Mouse (Mus musculus) embryo, embryonic 9.5 days (tissue): ENCODE results near the gene Whamm.
A peak's percentile ranks its signal among the peaks of the same experiment; 100 is the strongest.

ENCODE experiments used
- DNase-seq: peaks from one replicate; pipeline ENCODE4 v3.0.0-alpha.2; 2017; ENCODE audit errors: extremely low spot score

Gene Whamm

GRCm38 (mm10) chr7:81571108-81571940, at the start of gene Whamm:
Gene Whamm (plus strand): TSS chr7:81571266.
- DNase-seq, result peak; percentile 87

DNA sequence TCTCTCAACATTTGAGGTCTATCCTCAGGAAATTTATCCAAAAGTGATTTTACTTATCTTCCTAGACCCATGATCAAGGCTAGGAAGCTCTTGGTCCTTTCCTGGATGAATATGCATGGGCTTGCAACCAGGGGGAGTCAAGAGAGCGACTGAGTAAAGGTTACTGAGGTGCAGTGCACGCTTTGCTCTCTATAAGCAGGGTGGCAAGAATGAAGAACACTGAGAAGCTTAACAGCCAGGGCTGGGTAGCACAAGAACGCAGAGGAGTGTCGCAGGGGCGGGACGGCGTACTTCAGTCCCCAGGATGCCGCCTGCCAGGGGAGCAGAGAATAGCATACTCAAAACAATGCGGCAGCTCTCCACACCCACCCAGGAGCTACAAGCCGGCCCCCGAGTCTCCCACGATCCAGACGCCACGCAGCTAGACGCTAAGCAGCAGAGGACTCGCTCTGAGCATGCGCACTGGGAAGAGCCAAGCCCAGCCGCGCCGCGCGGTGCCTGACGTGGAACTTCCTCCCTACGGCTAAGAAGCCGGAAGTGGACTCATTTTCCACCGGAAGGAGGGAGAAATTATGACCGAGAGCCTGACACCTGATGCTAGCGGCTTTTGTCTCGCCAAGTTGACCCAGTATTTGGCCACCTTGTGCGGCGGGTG, 47.9 kb upstream of the Whamm start:
- DNase-seq, result peak; percentile 94

GRCm38 (mm10) chr7:81523663-81524017, 47.4 kb upstream of the Whamm start:
- DNase-seq, result no peak

DNA sequence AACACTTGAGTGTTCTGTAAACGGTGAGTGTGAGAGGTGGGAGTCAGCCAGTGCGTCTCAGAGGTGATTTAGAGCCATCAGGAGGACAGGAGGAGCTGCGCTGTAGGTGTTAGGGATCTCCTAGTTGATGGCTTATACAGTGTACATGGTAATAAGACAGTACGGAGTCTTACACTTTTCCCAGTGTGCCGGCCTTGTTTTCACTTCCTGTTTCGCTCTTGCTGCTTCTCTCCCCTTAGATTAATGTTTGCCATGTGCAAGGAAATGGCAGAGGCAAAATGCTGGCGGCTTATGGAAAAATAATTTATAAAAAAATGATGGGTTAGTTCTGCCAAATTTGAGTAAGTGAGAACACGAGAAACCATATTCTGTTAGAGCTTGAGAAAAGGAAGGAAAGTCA, 42.1 kb upstream of the Whamm start:
- DNase-seq, result no peak

- DNase-seq, result no peak
Measured at GRCm38 (mm10) chr7:81531462-81531861, 39.6 kb upstream of the Whamm start.

GRCm38 (mm10) chr7:81536478-81536877, 34.6 kb upstream of the Whamm start:
- DNase-seq, result no peak

DNA sequence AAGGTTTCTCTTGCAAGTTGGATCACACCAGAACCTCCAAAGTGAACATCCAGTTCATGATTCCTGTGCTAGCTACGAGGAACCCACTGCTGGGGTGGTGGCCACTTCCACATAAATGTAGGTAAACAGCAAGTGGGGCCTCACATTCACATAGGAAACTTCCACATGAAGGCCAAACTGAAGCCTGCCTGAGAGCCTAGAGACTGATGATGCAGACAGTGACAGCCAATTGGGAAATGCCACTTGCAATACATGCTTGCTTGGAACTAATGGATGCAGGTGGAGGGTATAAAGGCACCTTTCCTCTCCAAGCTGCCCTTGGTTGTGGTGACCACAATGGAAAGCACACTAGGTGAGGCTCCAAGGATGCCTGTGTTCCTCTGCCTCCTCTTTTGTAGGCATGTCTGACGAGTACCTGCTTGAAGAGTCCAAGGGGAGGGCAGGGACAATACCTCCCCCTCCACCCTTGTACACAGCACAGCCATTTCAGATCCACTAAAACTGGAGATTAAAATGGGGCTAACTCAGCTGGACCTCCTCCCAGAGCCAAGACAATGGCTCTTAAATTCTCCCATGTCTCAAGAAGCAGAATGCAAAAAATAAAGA, 32.9 kb upstream of the Whamm start:
- no peak for DNase-seq

DNA sequence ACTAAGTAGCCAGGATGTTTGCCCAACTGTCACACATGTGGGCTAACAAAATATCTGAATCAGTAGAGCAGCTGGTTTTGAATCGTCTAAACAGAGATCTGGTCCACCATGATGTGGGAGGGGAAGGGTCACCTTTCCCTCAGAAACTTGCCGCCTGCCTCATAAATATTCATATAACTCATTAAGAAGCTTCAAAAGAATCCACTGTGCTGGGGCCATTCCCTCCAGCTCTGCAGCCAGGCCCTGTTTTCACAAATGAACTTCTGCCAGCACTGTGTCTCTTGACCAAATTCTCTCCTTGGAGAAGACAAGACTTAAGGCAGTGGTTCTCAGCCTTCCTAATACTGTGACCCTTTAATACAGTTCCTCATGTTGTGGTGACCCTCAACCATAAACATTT, 31.5 kb upstream of the Whamm start:
- no peak for DNase-seq

DNA sequence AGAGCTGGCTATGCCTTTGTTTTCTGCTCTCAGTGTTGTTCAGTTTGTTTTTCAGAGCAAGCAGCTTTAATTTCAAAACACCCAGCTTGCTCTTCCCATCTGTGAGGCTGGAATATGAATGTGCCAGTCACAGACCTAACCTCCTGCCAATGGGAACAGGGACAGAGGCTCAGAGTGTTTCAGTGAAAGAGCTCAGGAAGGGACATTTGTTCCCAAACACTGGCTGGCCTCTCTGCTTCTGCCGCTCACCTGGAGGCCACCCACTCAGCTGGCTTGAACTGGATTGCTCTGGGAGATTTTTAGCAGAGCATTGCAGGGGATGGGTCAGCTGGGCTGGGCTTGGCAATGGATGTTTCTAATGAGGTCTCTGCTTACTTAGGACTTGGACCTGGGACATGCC, 30.1 kb upstream of the Whamm start:
- DNase-seq, result no peak

DNA sequence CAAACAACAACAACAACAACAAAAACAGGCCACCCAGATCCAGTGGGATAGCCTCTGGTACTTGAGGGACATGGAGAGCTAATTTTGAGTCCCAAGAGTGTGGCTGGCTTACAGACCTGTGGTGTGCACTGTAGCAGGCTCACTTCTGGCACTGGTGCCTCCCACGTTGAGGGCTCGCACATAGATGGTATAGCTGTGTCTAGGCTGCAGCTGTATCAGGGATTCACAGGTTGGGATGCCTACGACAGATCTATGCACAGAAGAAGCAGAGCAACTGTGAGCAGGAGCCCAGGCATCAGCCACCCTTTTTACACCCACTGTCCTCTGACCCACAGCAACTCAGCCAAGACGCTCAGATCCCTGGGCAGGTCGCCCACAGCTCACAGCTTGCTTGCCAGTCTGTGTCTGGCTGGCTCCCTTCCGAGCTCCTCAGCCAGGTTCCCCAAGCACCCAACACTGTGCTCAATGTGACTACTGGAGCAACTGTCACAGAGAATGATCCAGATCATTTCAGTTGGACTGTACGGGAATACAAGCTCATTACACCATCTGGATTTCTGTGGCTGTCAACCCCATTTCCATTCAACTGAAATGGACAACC, 29.0 kb upstream of the Whamm start:
- DNase-seq, result no peak

DNA sequence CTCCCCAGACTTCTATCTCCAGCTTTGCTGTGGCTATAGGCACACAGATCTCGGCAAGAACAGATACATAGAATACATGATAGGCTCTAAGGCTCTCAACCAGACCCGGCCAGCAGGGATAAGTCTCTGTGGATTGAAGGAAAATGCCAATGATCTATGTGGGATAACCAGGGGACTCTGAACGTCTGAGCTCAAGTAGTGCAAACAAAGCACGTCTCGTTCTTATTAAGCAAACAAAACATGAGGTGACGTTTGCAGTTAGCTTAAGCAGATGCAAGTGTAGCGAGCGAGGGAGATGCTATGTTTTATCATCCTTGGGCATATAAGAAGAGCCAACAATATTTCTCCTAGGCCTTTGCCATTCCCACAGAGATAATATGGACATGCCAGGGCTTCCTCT, 28.1 kb upstream of the Whamm start:
- DNase-seq, result no peak

- DNase-seq, result no peak
Measured at GRCm38 (mm10) chr7:81548864-81549263, 22.2 kb upstream of the Whamm start.

DNA sequence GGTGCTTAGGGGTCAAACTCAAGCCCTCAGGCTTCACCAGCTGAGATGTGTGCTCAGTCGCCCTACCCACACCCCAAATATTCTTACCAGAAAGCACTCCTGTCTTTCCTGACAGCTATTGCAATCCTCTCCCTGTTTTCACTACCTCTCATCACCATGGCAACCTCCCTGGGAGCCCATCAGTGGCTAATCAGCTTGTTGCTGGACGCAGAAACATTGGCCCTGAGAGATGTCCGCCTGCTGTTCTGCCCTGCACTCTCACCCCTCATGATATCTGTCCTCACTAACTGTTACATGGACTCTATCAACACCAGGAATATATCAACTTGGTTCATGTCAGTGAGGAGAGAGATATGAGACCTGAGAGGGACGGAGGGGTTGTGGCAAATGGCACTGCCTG, 17.5 kb upstream of the Whamm start:
- no peak for DNase-seq

GRCm38 (mm10) chr7:81554369-81554768, 16.7 kb upstream of the Whamm start:
- DNase-seq, result peak; percentile 19

DNA sequence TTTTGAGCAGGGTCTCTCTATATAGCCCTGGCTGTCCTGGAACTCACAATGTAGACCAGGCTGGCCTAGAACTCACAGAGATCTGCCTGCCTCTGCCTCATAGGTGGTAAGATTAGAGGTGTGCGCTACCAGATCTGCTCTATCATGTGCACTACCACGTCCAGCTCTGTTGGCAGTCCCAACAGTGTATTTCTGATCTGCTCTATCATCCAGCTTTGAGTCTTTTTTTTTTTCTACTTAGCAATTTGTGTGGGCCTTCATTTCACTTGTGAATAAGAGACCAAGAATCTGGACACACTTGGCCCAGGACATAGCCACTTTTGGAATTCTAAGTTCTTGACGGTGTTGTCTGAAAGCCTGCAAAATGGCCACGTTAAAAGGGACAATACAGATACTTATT, 14.2 kb upstream of the Whamm start:
- DNase-seq, result no peak

- no peak for DNase-seq
Measured at GRCm38 (mm10) chr7:81557252-81557984, 13.6 kb upstream of the Whamm start.

GRCm38 (mm10) chr7:81557985-81558360, 13.1 kb upstream of the Whamm start:
- DNase-seq, result no peak

GRCm38 (mm10) chr7:81559231-81559980, 11.7 kb upstream of the Whamm start:
- no peak for DNase-seq

DNA sequence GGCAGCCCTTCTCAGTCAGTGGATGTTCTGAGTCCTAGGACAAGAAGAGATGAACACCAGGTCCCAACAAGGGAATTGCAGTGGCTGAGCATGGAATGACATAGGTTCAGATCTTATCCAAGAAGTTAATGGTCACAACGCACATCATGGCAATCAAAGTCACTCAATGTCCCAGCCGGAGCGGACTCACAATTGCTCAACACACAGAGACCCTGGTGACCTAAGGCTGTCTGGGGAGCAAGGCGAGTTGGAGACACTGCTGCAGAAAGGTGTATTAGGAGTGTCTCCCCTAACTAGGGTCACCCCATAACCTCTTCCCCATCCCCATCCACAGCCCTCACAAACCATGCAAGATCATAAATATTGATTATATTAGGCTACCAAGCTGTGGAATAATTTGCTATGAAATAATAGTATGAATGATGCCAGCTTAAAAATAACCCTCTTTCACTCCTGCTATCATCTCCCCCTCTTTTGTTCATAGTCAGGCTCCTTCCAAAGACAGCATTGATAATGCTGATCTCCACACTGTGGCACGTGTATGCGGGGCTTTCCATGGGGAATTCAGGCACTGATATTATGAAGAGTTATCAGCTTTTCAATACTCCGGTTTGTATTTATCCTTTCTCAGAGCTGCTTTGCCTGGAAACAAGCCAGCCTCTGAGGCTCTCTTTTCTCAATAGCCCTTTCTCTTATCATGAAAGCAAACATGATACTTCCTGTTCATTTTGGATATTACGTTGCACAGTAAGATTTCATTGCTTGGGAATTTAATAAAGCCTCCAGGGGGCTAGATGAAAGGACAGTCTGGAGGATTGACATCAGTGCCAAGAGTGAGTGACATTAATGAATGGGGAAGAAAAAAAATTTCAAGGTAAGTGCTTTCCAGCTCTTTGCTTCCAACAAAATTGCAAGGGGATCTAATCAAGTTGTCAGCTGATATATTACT, 10.7 kb upstream of the Whamm start:
- no peak for DNase-seq

- DNase-seq, result no peak
Measured at GRCm38 (mm10) chr7:81561211-81561610, 9.9 kb upstream of the Whamm start.
